Mouse (Mus musculus) kidney, adult 2 months (tissue): ENCODE results near the gene Agbl4.

Experiments
- CTCF ChIP-seq: fragments of 200-500 bp; conservative IDR thresholded peaks from 2 replicates; pipeline ENCODE4 v1.5.1; 2011; ENCODE audit warnings: low read depth, mild to moderate bottlenecking, control low read depth, low read length, moderate library complexity, mixed read lengths; ENCODE audit not compliant: insufficient read depth, insufficient read length
- POLR2A ChIP-seq: fragments of 200-500 bp; IDR thresholded peaks from one replicate; pipeline ENCODE4 v1.6.1; 2011; ENCODE audit warnings: low read depth, low read length, control low read depth

GRCm38 (mm10) chr4:111638948-111639708 is 1241.7 kb downstream of the Agbl4 start:
- TF ChIP-seq POLR2A (no peak), CTCF (no peak)
